Mouse (Mus musculus) megakaryocyte, embryonic 14.5 days (primary cell): ENCODE measurements at regions not wholly inside any gene's neighbourhood (a gene's known extent, or its start where the extent isn't known, plus 50 kb on each side); places are given as distances from the start of the nearest gene placed in this dataset.

Source experiments
- H3K27me3 ChIP-seq: replicated peaks from 2 replicates; pipeline ENCODE3; 2012; ENCODE audit warnings: inconsistent platforms
- H3K36me3 ChIP-seq: replicated peaks from 2 replicates; pipeline ENCODE3; 2012; ENCODE audit warnings: low read length, inconsistent platforms, mixed read lengths
- H3K4me1 ChIP-seq: 2 replicates; pipeline ENCODE4 v1.6.1; 2012; ENCODE audit warnings: inconsistent platforms
- H3K4me3 ChIP-seq: replicated peaks from 2 replicates; pipeline ENCODE3; 2012; ENCODE audit warnings: moderate library complexity, mild to moderate bottlenecking, inconsistent platforms
- H3K9me3 ChIP-seq: 2 replicates; pipeline ENCODE4 v1.6.1; 2012; ENCODE audit warnings: inconsistent platforms
- FLI1 ChIP-seq: IDR thresholded peaks from 2 replicates; pipeline ENCODE4 v1.6.1; 2012; ENCODE audit warnings: low read length, inconsistent platforms, mixed read lengths
- GATA1 ChIP-seq: IDR thresholded peaks from 3 replicates; pipeline ENCODE4 v1.6.1; 2012; ENCODE audit warnings: mixed read lengths, low read length, inconsistent platforms, borderline replicate concordance

DNA sequence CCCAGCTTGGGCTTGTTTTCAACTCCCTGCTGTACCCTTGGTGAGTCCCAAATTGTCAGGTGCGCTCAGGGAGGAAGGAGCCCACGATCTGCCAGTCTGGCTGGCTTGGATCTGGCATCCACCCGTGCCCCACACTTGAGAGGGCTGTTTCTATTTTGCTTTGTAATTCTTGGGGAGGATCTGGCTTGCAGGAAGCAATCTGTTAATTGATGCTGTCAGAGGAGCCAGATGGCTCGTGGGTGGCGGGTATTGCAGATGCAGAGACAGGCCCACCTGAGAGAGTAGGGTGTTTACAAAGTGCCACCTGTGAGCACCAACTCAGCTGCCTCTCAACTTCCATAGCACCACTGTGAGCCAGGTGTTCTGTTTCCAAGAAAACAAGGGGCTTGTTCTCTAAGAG lies 99.1 kb upstream of the Kcng1 start:
- H3K36me3 ChIP-seq, result no peaks in the 10 kb centered on the region
- no peak overlapping the region for H3K4me3 ChIP-seq
- TF ChIP-seq FLI1, result no peak
- TF ChIP-seq GATA1, result no peak
- H3K27me3 ChIP-seq, result peaks cover 13% of the 10 kb centered on the region
- H3K9me3 ChIP-seq, result peaks cover 52% of the 10 kb centered on the region
- no peaks in the 10 kb centered on the region for H3K4me1 ChIP-seq

DNA sequence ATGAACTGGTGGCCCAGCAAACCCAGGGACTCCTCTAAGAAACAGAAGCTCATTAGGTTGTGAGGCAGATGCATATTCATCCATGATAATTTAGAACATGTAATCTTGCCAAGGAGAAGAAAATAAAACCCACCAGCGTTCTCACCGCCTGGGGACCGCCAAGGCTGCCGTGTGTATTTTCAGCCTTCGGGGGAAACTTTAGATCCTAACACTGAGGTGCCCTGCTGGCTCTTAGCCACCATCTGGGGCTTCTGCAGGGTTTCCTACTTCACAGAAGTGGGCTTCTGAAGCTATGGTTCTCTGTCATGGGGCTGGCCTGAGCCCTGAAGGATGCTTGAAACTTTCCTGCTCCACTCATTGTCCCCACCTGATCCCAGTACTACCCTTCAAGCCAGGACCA lies 90.8 kb upstream of the Kcng1 start:
- no peak overlapping the region for H3K4me3 ChIP-seq
- H3K4me1 ChIP-seq, result no peaks in the 10 kb centered on the region
- no peaks in the 10 kb centered on the region for H3K36me3 ChIP-seq
- TF ChIP-seq GATA1, result no peak
- no peak for TF ChIP-seq FLI1
- H3K9me3 ChIP-seq, result peaks cover 47% of the 10 kb centered on the region
- H3K27me3 ChIP-seq, result peaks cover 7% of the 10 kb centered on the region

DNA sequence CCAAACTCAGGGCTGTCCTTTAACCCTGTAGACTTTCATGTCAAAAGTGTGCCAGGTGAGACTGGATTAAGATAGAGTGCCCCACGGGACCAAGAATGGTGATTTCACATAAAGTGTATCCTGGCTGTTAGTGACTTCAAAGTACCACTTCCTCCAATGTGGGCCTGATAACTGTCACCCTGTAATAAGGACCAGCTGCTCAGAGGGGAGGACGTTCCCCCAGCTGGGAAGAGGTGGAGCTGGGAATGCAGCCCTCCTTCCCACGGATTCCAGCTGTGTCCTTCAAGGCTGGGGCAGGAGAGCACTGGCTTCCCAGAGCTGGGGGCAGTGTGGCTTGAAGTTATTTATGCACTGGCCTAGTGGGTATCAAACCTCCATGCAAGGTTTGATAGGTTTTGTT lies 89.7 kb upstream of the Kcng1 start:
- Histone ChIP-seq H3K36me3 (no peaks in the 10 kb centered on the region), H3K4me3 (no peak overlapping the region), H3K9me3 (peaks cover 39% of the 10 kb centered on the region), H3K4me1 (no peaks in the 10 kb centered on the region), H3K27me3 (peaks cover 7% of the 10 kb centered on the region)
- TF ChIP-seq GATA1, result no peak
- no peak for TF ChIP-seq FLI1

DNA sequence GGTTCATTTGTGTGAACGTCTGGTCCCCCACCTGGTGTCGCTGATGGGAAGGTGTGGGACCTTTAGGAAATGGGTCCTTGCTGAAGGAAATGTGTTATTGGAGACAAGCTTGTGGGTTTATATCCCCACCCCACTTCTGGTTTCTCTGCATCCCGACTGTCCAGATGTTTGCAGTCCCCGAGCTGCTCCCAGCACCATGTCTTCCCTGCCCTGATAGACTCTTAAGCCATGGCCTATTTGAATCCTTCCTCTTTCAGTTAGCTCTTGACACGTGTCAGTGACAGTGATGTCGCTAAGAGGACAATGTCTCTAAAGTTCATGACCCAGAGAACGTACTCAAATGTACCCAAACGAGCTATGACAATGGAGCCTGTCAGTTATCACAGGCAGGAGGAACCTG lies 77.7 kb upstream of the Kcng1 start:
- TF ChIP-seq GATA1, result no peak
- no peak for TF ChIP-seq FLI1
- 0 out of 2 replicates have a peak, but pooled peaks cover 5% of the 10 kb centered on the region for H3K9me3 ChIP-seq
- peaks cover 46% of the 10 kb centered on the region for H3K27me3 ChIP-seq
- no peak overlapping the region for H3K4me3 ChIP-seq
- H3K4me1 ChIP-seq, result peaks cover 6% of the 10 kb centered on the region
- H3K36me3 ChIP-seq, result no peaks in the 10 kb centered on the region

DNA sequence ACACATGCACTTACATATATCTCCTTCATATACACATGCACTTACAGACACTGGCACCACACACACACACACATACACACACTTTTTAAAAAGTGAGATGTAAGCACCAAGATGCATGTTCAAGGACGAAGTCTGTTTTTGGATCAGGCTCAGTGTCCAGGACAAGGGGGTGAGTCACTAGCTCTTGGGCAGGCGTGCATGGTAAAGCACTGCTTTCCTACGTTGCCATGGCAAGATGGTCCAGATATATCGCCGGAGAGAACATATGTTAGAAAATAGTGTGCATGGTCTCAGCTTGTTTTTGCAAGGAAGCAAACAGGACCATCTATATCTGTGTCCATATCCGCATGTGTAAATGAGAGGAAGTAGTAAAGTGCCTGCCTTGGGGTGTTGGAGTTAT lies 77.0 kb upstream of the Kcng1 start:
- Histone ChIP-seq H3K4me3 (no peak overlapping the region), H3K36me3 (no peaks in the 10 kb centered on the region), H3K27me3 (peaks cover 49% of the 10 kb centered on the region), H3K9me3 (0 out of 2 replicates have a peak, but pooled peaks cover 5% of the 10 kb centered on the region), H3K4me1 (peaks cover 6% of the 10 kb centered on the region)
- no peak for TF ChIP-seq FLI1
- no peak for TF ChIP-seq GATA1

DNA sequence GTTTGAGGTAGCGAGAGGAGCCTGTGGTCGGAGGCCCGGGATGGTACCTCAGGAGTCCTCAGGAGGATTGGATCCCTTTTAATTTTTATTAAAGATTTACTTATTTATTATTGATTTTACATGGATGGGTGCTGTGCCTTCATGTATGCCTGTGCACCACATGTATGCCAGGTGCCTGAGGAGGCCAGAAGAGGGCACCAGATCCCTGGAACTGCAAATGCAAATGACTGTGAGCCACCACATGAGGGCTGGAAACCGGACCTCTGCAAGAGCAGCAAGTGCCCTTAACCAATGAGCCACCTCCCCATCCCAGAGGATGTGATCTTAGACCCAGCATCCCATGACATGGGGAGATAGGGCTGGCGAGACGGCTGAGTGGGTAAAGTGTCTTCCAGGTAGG lies 76.3 kb upstream of the Kcng1 start:
- TF ChIP-seq FLI1, result no peak
- no peak for TF ChIP-seq GATA1

DNA sequence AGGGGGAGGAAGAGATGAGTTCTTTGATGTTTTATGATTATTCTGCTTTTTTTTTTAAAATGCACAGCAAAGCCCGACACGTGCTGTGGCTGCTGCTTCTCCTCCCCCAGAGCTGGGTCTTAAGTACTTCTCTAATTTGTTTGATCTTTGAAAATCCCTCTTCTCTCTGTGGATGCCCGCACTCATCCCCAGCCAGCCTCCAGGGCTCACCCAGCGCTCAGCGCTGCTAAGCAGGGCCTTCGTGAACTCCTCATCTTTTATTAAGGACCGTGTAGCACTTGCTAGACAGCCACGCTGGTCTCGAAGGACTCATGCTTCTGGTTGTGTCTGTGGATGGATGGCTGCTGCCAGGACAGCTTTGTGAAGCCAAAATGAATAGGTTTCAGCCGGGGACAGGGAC lies 72.9 kb upstream of the Kcng1 start:
- H3K4me3 ChIP-seq, result no peak overlapping the region
- TF ChIP-seq GATA1 (no peak), FLI1 (no peak)
- H3K4me1 ChIP-seq, result peaks cover 6% of the 10 kb centered on the region
- peaks cover 51% of the 10 kb centered on the region for H3K27me3 ChIP-seq
- H3K9me3 ChIP-seq, result peaks cover 14% of the 10 kb centered on the region
- no peaks in the 10 kb centered on the region for H3K36me3 ChIP-seq

More for the DNA sequence above, 76.3 kb upstream of the Kcng1 start:
- no peak overlapping the region for H3K4me3 ChIP-seq
- peaks cover 6% of the 10 kb centered on the region for H3K4me1 ChIP-seq
- H3K36me3 ChIP-seq, result no peaks in the 10 kb centered on the region
- 0 out of 2 replicates have a peak, but pooled peaks cover 5% of the 10 kb centered on the region for H3K9me3 ChIP-seq
- H3K27me3 ChIP-seq, result peaks cover 51% of the 10 kb centered on the region

DNA sequence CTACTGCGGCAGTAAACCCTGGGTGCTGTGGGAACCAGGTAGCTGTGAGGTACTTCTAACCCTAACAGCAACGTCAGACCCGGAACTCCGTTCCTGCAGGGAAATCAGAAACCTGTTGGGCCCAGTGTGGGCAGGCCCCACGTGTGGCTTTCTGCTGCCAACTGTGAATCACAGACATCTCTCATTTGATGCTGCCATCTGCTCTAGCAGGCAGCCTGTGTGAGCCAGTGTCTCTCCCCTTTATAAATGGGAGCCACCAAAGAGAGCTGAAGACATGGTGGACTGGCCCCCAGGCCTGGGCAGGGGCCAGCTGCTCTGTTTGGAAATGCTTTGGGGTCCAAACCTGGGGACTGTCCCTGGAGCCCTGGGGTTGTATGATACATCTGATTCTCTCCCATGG lies 71.1 kb upstream of the Kcng1 start:
- Histone ChIP-seq H3K27me3 (peaks cover 42% of the 10 kb centered on the region), H3K4me3 (no peak overlapping the region), H3K36me3 (no peaks in the 10 kb centered on the region), H3K9me3 (peaks cover 16% of the 10 kb centered on the region), H3K4me1 (no peaks in the 10 kb centered on the region)
- TF ChIP-seq GATA1 (no peak), FLI1 (no peak)

DNA sequence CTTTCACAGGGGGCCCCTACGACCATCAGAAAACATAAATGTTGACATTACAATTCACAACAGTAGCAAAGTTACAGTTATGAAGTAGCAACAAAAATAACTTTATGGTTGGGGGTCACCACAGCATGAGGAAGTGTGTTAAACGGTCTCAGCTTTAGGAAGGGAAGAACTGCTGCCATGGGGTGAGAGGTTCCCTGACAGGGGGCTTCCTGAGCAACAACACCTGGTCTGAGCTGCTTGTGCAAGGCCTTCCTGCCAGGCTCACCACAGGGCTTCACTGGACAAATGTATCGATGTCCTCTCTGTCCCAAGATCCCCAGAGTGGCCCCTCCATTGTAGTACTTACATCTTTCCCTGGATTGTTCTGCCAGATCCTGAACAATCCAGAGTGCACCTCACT lies 70.7 kb upstream of the Kcng1 start:
- no peaks in the 10 kb centered on the region for H3K36me3 ChIP-seq
- H3K4me3 ChIP-seq, result no peak overlapping the region
- H3K9me3 ChIP-seq, result peaks cover 20% of the 10 kb centered on the region
- no peak for TF ChIP-seq GATA1
- no peak for TF ChIP-seq FLI1
- H3K4me1 ChIP-seq, result no peaks in the 10 kb centered on the region
- H3K27me3 ChIP-seq, result peaks cover 42% of the 10 kb centered on the region

DNA sequence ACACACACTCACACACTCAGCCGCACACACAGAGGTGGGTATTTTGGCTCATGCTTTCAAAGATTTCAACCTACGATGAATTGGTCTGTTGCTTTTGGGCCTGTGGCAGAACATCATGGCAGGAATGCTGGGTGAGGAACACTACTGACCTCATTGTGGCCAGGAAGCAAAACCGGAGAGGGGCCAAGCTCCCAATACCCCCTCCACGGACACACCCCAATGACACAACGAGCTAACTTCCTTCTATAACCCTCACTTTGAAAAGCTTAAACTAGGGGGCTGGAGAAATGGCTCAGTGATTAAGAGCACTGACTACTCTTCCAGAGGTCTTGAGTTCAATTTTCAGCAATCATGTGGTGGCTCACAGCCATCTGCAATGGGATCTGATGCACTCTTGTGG lies 63.8 kb upstream of the Kcng1 start:
- H3K36me3 ChIP-seq, result no peaks in the 10 kb centered on the region
- no peak overlapping the region for H3K4me3 ChIP-seq
- no peaks in the 10 kb centered on the region for H3K4me1 ChIP-seq
- TF ChIP-seq FLI1, result no peak
- TF ChIP-seq GATA1, result no peak
- H3K9me3 ChIP-seq, result peaks cover 15% of the 10 kb centered on the region
- peaks cover 33% of the 10 kb centered on the region for H3K27me3 ChIP-seq

DNA sequence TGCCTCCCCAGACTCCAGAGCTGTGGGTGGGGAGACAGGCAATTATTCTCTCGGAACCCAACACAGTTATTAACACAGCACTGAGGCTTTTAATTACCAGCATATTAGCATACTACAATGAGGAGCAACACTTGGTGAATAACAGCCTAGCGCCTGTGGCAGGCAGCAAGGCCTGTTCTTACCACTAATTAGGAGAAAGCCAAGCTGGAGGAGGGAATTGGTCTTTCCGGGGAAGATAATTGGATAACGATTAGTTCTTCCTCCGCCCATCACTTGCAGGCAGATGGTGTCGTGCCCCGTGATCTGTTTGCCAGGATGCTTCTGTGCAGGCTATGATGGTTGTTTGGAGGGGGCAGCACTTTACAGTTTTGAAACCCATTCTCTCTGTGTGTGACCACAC lies 62.2 kb upstream of the Kcng1 start:
- Histone ChIP-seq H3K9me3 (peaks cover 15% of the 10 kb centered on the region), H3K4me3 (no peak overlapping the region), H3K36me3 (no peaks in the 10 kb centered on the region), H3K4me1 (no peaks in the 10 kb centered on the region), H3K27me3 (peaks cover 35% of the 10 kb centered on the region)
- TF ChIP-seq GATA1 (no peak), FLI1 (no peak)
